Comparison of ENCODE assay signal across 21 mouse cellular contexts in genomic region chr2:70688454-70689078, GRCm38 (mm10). TPM values are rescaled to one million over a fixed set of nuclear protein-coding genes. Genes with fewer than 3 reads are reported as not detected.
DNase-seq lines count a peak whose midpoint lies in the region; ATAC-seq lines count a peak whose summit lies in the region.
"Had no signal": no experiment of that assay in that cellular context is flagged by ENCODE, and none has a peak within 500 bp of the region (broad histone marks: within the 10 kb centered on the region; RNA-seq: fewer than 3 reads in every experiment).

No protein-coding gene starts in this region.

- 92% methylated on average over 21 of the region's 21 CpGs for WGBS in midbrain, embryonic 15.5 days
- 94% methylated on average over 21 of the region's 21 CpGs for WGBS in heart, embryonic 11.5 days (ENCODE audit: insufficient replicate concordance)

- H3K27ac ChIP-seq in midbrain, embryonic 15.5 days: no peak overlapping the region
- no peak overlapping the region for H3K27ac ChIP-seq in heart, embryonic 11.5 days (ENCODE audit: low read depth, low read length)
- H3K27ac ChIP-seq: embryonic facial prominence, embryonic 12.5 days; forebrain, embryonic 12.5 days; heart, adult 2 months; hindbrain, embryonic 15.5 days had no signal

- H3K4me1 ChIP-seq in midbrain, embryonic 15.5 days: no peaks in the 10 kb centered on the region
- H3K4me1 ChIP-seq in heart, embryonic 11.5 days (ENCODE audit: control insufficient read depth, insufficient read depth, low read length): no peaks in the 10 kb centered on the region
- H3K4me1 ChIP-seq: embryonic facial prominence, embryonic 12.5 days; forebrain, embryonic 12.5 days; heart, embryonic 12.5 days; hindbrain, embryonic 15.5 days had no signal

- ATAC-seq in frontal cortex, adult (ENCODE audit: low TSS enrichment): peak; percentile 72
- ATAC-seq in midbrain, embryonic 15.5 days (replicated peaks): no peak
- ATAC-seq in heart, embryonic 11.5 days (replicated peaks; ENCODE audit: insufficient number of reproducible peaks, low FRiP score, low TSS enrichment): no peak
- ATAC-seq: forebrain, postnatal 0 days had no signal

- no peak overlapping the region for H3K4me2 ChIP-seq in midbrain, embryonic 15.5 days
- no peak overlapping the region for H3K4me2 ChIP-seq in heart, embryonic 11.5 days
- H3K4me2 ChIP-seq: embryonic facial prominence, embryonic 12.5 days; forebrain, embryonic 12.5 days; heart, embryonic 12.5 days; hindbrain, embryonic 15.5 days had no signal

- H3K9me3 ChIP-seq in midbrain, embryonic 15.5 days: no peaks in the 10 kb centered on the region
- H3K9me3 ChIP-seq in heart, embryonic 11.5 days (replicated peaks; ENCODE audit: control insufficient read depth, low read length): no peaks in the 10 kb centered on the region
- H3K9me3 ChIP-seq: embryonic facial prominence, embryonic 12.5 days; forebrain, embryonic 12.5 days; heart, embryonic 12.5 days; hindbrain, embryonic 15.5 days had no signal

- H3K36me3 ChIP-seq in midbrain, embryonic 15.5 days (replicated peaks): peaks cover 55% of the 10 kb centered on the region
- H3K36me3 ChIP-seq in heart, embryonic 11.5 days (ENCODE audit: control insufficient read depth, insufficient read depth, low read length): peaks cover 39% of the 10 kb centered on the region

- H3K27me3 ChIP-seq in midbrain, embryonic 15.5 days (replicated peaks): no peaks in the 10 kb centered on the region
- H3K27me3 ChIP-seq in heart, embryonic 11.5 days (ENCODE audit: control insufficient read depth, insufficient read depth, low read length): no peaks in the 10 kb centered on the region
- H3K27me3 ChIP-seq: embryonic facial prominence, embryonic 12.5 days; forebrain, embryonic 12.5 days; heart, embryonic 12.5 days; hindbrain, embryonic 15.5 days had no signal

- no peak for DNase-seq in frontal cortex, postnatal 10 days (ENCODE audit: low spot score in 2 of 2)
- peak; percentile 33 to 52 for DNase-seq in left cerebral cortex, postnatal 36 days (ENCODE audit: low spot score in 2 of 2)
- DNase-seq in left cerebral cortex, postnatal 4 days: no peak
- DNase-seq in right cerebral cortex, postnatal 25 days: peak; percentile 24
- DNase-seq in right cerebral cortex, postnatal 10 days (ENCODE audit: low spot score in 2 of 2): no peak
- DNase-seq: adrenal gland, adult 8-10 months; cerebellum, adult 11-12 months; cerebellum, adult 9-10 months; cerebellum, postnatal 25 days; forebrain, postnatal 0 days; gastrocnemius, postnatal 14 days; heart, adult 2 months had no signal

- no peak overlapping the region for H3K9ac ChIP-seq in midbrain, embryonic 15.5 days
- no peak overlapping the region for H3K9ac ChIP-seq in heart, embryonic 11.5 days (ENCODE audit: low read depth, low read length)
- H3K9ac ChIP-seq: embryonic facial prominence, embryonic 12.5 days; forebrain, embryonic 12.5 days; forebrain, postnatal 0 days; heart, embryonic 12.5 days; hindbrain, embryonic 15.5 days had no signal

- intact Hi-C loops in left cerebral cortex, postnatal 36 days (cut with DNase I): no loop called here
- intact Hi-C loops in left cerebral cortex, postnatal 4 days (cut with DNase I): no loop called here

- H3K4me3 ChIP-seq in midbrain, embryonic 15.5 days: no peak overlapping the region
- H3K4me3 ChIP-seq in heart, embryonic 11.5 days (ENCODE audit: low read depth, low read length): no peak overlapping the region
- H3K4me3 ChIP-seq: embryonic facial prominence, embryonic 12.5 days; forebrain, embryonic 12.5 days; heart, adult 2 months; heart, embryonic 12.5 days; hindbrain, embryonic 15.5 days had no signal

RNA-seq across cellular contexts. Expression of gene Gm26558, which starts 26.7 kb away (rescaled TPM):
- total RNA-seq in left cerebral cortex, postnatal 36 days (2021): under 1 TPM in 1 of 2 experiments, not detected in 1; 0.76 TPM
- 1 to 10 TPM; 1.4 to 1.7 TPM for total RNA-seq in left cerebral cortex, postnatal 4 days (2021)
- polyA plus RNA-seq in midbrain, embryonic 15.5 days (2015; fragmentation: Nextera tagmentation; extraction: Ambion mirVana): 4.6 and 5.6 TPM in 2 replicates
- 3.1 and 5.1 TPM in 2 replicates for polyA plus RNA-seq in heart, embryonic 11.5 days (2014; fragmentation: Nextera tagmentation; extraction: Ambion mirVana)
- total RNA-seq: forebrain, postnatal 0 days; gastrocnemius, adult 18-20 months; heart, adult 2 months; heart, postnatal 25 days had no signal
- polyA plus RNA-seq: heart, adult 2 months had no signal

RNA-seq across cellular contexts. Expression of gene Gorasp2, which starts 27.2 kb away (rescaled TPM):
- total RNA-seq in left cerebral cortex, postnatal 36 days (2021): 10 to 100 TPM; 92.0 to 96.9 TPM
- 10 to 100 TPM; 97.4 to 98.8 TPM for total RNA-seq in left cerebral cortex, postnatal 4 days (2021)
- polyA plus RNA-seq in midbrain, embryonic 15.5 days (2015; fragmentation: Nextera tagmentation; extraction: Ambion mirVana): 137 and 141 TPM in 2 replicates
- 173 and 182 TPM in 2 replicates for polyA plus RNA-seq in heart, embryonic 11.5 days (2014; fragmentation: Nextera tagmentation; extraction: Ambion mirVana)

Comparison
In these comparisons a context has a peak if more than half of its experiments do, and no peak if none do; other contexts are left out.
1. DNase-seq: peak in left cerebral cortex, postnatal 36 days (2 of 2) and right cerebral cortex, postnatal 25 days (single experiment); none in frontal cortex, postnatal 10 days (0 of 2), left cerebral cortex, postnatal 4 days (single experiment) and right cerebral cortex, postnatal 10 days (0 of 2).